Mouse (Mus musculus): ENCODE measurements around the gene Cdh1. TPM values are rescaled to one million over a fixed set of nuclear protein-coding genes. Genes with fewer than 3 reads are reported as not detected.

Cdh1 gene
- polyA plus RNA-seq, 1 experiment from 2014 or later = 11.4 TPM

- H3K27me3 ChIP-seq (ENCODE audit: insufficient read depth, poor library complexity, severe bottlenecking) = no peaks in the 10 kb centered on the region
- no peaks in the 10 kb centered on the region for H3K36me3 ChIP-seq
- H3K9me3 ChIP-seq = no peaks in the 10 kb centered on the region
- no peaks in the 10 kb centered on the region for H3K4me1 ChIP-seq
- no peak for DNase-seq (ENCODE audit: low spot score)
- no peak overlapping the region for H3K4me3 ChIP-seq
- H3K27ac ChIP-seq = no peak overlapping the region
- 86% methylated on average over 3 of the region's 3 CpGs for WGBS
Measured at GRCm38 (mm10) chr8:106651994-106652393, 48.8 kb downstream of the Cdh1 start.

DNA sequence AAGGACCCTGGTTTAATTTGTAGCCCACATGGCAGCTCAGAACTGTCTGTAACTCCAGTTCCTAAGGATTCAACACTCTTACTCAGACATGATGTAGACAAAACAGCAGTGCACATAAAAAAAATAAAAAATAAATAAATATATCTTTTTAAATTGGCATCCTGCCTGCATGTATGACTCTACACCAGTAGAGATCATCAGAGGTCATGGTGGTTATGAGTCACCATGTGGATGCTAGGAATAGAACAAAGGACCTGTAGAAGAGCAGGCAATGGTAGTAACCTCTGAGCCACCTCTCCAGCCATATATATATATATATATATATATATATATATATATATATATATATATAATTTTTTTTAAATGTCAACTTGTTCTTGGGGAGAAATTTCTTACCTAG lies 52.9 kb downstream of the Cdh1 start:
- no peaks in the 10 kb centered on the region for H3K27me3 ChIP-seq (ENCODE audit: insufficient read depth, poor library complexity, severe bottlenecking)
- H3K4me1 ChIP-seq = no peaks in the 10 kb centered on the region
- H3K9me3 ChIP-seq = no peaks in the 10 kb centered on the region
- H3K27ac ChIP-seq = no peak overlapping the region
- no peaks in the 10 kb centered on the region for H3K36me3 ChIP-seq
- no peak overlapping the region for H3K4me3 ChIP-seq
- no peak for DNase-seq (ENCODE audit: low spot score)

- H3K9me3 ChIP-seq = no peaks in the 10 kb centered on the region
- 61% methylated on average over 2 of the region's 2 CpGs for WGBS
Measured at GRCm38 (mm10) chr8:106672786-106673185, 69.6 kb downstream of the Cdh1 start.

DNA sequence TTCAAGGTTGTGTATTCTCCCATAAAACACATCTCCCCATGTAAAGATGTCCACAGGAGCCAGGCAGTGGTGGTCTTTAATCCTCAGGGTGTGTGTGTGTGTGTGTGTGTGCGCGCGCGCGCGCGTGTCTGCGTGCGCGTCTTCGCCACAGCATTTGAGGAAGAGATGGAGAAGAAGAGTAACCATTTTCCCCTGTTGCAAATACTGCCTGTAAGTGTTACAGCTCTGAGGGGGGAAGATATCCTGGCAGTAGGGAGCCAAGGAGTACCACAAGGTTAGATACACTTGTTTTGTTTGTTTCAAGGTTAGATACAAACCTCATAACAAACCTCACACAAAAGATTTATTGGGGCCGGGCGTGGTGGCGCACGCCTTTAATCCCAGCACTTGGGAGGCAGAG lies 71.2 kb downstream of the Cdh1 start:
- H3K9me3 ChIP-seq = no peaks in the 10 kb centered on the region
- no peak overlapping the region for H3K27ac ChIP-seq
- H3K4me3 ChIP-seq = no peak overlapping the region
- no peaks in the 10 kb centered on the region for H3K36me3 ChIP-seq
- WGBS = 96% methylated on average over 15 of the region's 15 CpGs
- H3K4me1 ChIP-seq = no peaks in the 10 kb centered on the region
- DNase-seq (ENCODE audit: low spot score) = no peak
- H3K27me3 ChIP-seq (ENCODE audit: insufficient read depth, poor library complexity, severe bottlenecking) = no peaks in the 10 kb centered on the region

More at GRCm38 (mm10) chr8:106672786-106673185, 69.6 kb downstream of the Cdh1 start:
- Histone ChIP-seq H3K36me3 (no peaks in the 10 kb centered on the region), H3K27me3 (ENCODE audit: insufficient read depth, poor library complexity, severe bottlenecking) (no peaks in the 10 kb centered on the region), H3K4me1 (no peaks in the 10 kb centered on the region), H3K27ac (no peak overlapping the region), H3K4me3 (no peak overlapping the region)
- DNase-seq (ENCODE audit: low spot score) = no peak

GRCm38 (mm10) chr8:106674894-106675293 lies 71.7 kb downstream of the Cdh1 start:
- no peak overlapping the region for H3K4me3 ChIP-seq
- no peaks in the 10 kb centered on the region for H3K9me3 ChIP-seq
- H3K36me3 ChIP-seq = no peaks in the 10 kb centered on the region
- H3K27me3 ChIP-seq (ENCODE audit: insufficient read depth, poor library complexity, severe bottlenecking) = no peaks in the 10 kb centered on the region
- DNase-seq (ENCODE audit: low spot score) = no peak
- H3K4me1 ChIP-seq = no peaks in the 10 kb centered on the region
- H3K27ac ChIP-seq = no peak overlapping the region
- 71% methylated on average over 8 of the region's 8 CpGs for WGBS

DNA sequence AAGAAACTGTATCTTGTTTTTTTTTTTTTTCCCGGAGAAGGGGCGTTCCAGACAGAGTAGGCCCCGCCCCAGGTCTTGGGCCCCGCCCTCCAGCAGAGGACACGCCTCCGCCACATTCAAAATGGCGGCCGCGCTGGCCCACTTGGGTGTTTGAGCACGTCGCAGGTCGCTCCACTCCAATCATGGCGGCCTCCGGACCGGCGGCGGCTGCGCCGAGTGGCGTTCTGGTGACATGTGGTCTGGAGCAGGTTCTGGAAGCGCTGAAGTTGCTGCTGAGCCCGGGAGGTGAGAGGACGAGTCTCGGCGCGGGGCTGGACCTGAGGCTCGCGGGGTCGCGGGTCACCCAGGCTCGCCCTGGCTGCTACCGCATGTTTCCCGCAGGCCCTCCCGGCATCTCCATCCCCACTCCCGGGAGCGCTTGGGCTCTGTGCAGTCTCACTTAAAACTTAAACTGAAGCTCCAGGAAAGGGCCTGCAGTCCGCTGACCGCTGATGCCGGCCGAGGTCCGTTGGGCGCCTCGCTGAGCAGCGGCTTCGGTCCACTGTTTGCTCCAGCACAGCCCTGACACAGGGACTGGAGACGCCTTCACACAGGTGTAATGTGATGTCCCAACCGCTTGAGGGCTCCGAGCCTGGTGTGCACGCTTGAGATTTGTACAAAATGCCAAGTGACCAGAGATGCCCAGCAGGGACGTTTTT lies 80.0 kb downstream of the Cdh1 start, which contains the start of gene Tango6:
TSS of gene Tango6 (plus strand) at position 98 of the 698 bp plus-strand sequence.
- WGBS = under 1% methylated on average over 50 of the region's 50 CpGs

DNA sequence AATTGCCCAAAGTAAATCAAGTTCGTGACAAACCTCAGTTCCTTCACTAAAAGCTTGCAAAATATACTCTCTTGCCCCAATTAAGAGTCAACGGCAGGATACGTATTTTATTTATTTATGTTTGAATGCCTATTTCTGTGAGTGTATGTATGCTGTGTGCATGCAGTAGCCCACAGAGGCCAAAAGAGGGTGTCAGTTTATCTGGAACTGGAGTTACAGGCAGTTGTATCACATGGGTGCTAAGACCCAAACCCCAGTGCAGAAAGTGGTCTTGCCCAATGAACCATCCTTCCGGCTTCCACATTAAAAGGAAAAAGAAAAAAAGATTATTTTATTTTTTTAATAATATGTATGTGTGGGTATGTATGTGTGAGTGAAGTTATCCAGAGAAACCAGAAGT lies 81.2 kb downstream of the Cdh1 start:
- H3K27me3 ChIP-seq (ENCODE audit: insufficient read depth, poor library complexity, severe bottlenecking) = no peaks in the 10 kb centered on the region
- WGBS = 90% methylated on average over 4 of the region's 4 CpGs
- H3K4me3 ChIP-seq = no peak overlapping the region
- no peak overlapping the region for H3K27ac ChIP-seq
- H3K4me1 ChIP-seq = peaks cover 8% of the 10 kb centered on the region; the same call in 1 of the 2 replicates
- DNase-seq (ENCODE audit: low spot score) = no peak
- H3K36me3 ChIP-seq = peaks cover 11% of the 10 kb centered on the region
- H3K9me3 ChIP-seq = no peaks in the 10 kb centered on the region

More for the DNA sequence above, 80.0 kb downstream of the Cdh1 start, which contains the start of gene Tango6:
- H3K4me3 ChIP-seq = peak within 1 kb of the TSS; percentile 77
- DNase-seq (ENCODE audit: low spot score) = peak; percentile 96
- H3K4me1 ChIP-seq = peaks cover 8% of the 10 kb centered on the region; the same call in 1 of the 2 replicates
- no peaks in the 10 kb centered on the region for H3K9me3 ChIP-seq
- no peaks in the 10 kb centered on the region for H3K27me3 ChIP-seq (ENCODE audit: insufficient read depth, poor library complexity, severe bottlenecking)
- 0 out of 2 replicates have a peak, but pooled peaks cover 2% of the 10 kb centered on the region for H3K36me3 ChIP-seq
- peak within 1 kb of the TSS; percentile 98 for H3K27ac ChIP-seq

DNA sequence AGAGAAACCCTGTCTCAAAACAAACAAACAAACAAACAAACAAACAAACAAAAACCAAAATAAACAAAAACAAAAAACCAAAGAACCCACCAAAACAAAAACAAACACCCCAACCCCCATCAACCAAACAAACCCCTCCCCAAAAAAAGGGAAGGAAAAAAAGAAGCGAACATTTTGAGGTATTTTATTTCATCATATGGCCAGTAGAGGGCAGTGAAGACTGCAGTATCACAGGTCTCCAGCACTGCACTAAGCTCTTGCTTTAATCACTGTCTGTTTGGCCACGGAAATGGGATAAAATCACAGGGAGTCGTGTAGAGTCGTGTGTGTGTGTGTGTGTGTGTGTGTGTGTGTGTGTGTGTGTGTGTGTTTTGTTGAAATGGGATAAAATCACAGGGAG lies 84.3 kb downstream of the Cdh1 start:
- no peak overlapping the region for H3K4me3 ChIP-seq
- H3K36me3 ChIP-seq = peaks cover 31% of the 10 kb centered on the region
- H3K4me1 ChIP-seq = peaks cover 8% of the 10 kb centered on the region; the same call in 1 of the 2 replicates
- H3K27ac ChIP-seq = no peak overlapping the region
- WGBS = 11% methylated on average over 4 of the region's 4 CpGs
- DNase-seq (ENCODE audit: low spot score) = no peak
- no peaks in the 10 kb centered on the region for H3K9me3 ChIP-seq
- no peaks in the 10 kb centered on the region for H3K27me3 ChIP-seq (ENCODE audit: insufficient read depth, poor library complexity, severe bottlenecking)

DNA sequence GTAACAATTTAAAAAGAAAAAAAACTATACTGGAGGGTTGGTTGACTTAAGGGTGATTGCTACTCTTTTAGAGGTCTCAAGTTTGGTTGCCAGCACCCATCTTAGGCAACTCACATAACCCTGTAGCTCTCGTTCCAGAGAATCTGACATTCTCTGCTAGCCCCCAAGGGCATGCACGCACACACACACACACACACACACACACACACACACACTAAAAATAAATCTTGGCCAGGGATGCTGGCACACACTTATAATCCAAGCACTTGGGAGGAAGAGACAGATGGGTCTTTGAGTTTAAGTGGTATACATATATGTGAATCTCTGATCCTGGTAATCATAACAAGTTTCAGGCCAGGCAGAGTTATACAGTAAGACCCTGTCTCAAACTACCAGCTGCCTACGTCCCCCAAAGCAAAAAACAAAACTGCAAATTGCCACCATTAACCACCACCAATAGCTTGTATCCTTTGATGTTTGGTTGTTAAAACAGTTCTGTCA lies 94.6 kb downstream of the Cdh1 start:
- WGBS = 83% methylated on average over 3 of the region's 3 CpGs
- H3K36me3 ChIP-seq = peaks cover 75% of the 10 kb centered on the region
- H3K27ac ChIP-seq = no peak overlapping the region
- no peak for DNase-seq (ENCODE audit: low spot score)
- H3K4me1 ChIP-seq = no peaks in the 10 kb centered on the region
- H3K27me3 ChIP-seq (ENCODE audit: insufficient read depth, poor library complexity, severe bottlenecking) = no peaks in the 10 kb centered on the region
- H3K9me3 ChIP-seq = no peaks in the 10 kb centered on the region
- no peak overlapping the region for H3K4me3 ChIP-seq

DNA sequence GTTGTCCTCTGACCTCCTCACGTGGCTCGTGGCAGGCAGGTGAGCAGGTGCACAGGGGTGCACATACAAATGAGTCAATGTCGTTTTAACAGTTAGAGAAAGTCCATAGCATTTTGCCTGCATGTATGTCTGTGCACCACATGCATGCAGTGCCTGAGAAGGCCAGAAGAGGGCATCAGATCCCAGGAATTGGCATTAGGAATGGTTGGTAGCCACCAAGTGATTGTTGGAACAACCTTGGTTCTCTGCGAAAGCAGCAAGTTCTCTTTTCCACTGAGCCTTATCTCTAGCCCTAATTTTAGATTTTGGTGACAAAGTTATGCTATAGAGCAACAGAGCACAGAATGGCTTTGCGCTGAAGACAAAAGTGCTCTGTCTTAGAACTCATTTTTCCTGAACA lies 96.4 kb downstream of the Cdh1 start:
- H3K36me3 ChIP-seq = peaks cover 73% of the 10 kb centered on the region
- 70% methylated on average over 5 of the region's 5 CpGs for WGBS
- no peak overlapping the region for H3K4me3 ChIP-seq

GRCm38 (mm10) chr8:106700131-106700530 lies 97.0 kb downstream of the Cdh1 start:
- Histone ChIP-seq H3K9me3 (no peaks in the 10 kb centered on the region), H3K27me3 (ENCODE audit: insufficient read depth, poor library complexity, severe bottlenecking) (no peaks in the 10 kb centered on the region), H3K4me1 (peaks cover 3% of the 10 kb centered on the region; the same call in 1 of the 2 replicates), H3K4me3 (no peak overlapping the region), H3K36me3 (peaks cover 72% of the 10 kb centered on the region), H3K27ac (no peak overlapping the region)
- 90% methylated on average over 6 of the region's 6 CpGs for whole genome bisulfite sequencing
- no peak for DNase-seq (ENCODE audit: low spot score)

More for the DNA sequence above, 96.4 kb downstream of the Cdh1 start:
- no peak overlapping the region for H3K27ac ChIP-seq
- H3K27me3 ChIP-seq (ENCODE audit: insufficient read depth, poor library complexity, severe bottlenecking) = no peaks in the 10 kb centered on the region
- no peaks in the 10 kb centered on the region for H3K9me3 ChIP-seq
- peaks cover 3% of the 10 kb centered on the region; the same call in 1 of the 2 replicates for H3K4me1 ChIP-seq
- no peak for DNase-seq (ENCODE audit: low spot score)

GRCm38 (mm10) chr8:106701360-106701759 lies 98.2 kb downstream of the Cdh1 start:
- Histone ChIP-seq H3K9me3 (no peaks in the 10 kb centered on the region), H3K27me3 (ENCODE audit: insufficient read depth, poor library complexity, severe bottlenecking) (no peaks in the 10 kb centered on the region), H3K4me1 (peaks cover 3% of the 10 kb centered on the region; the same call in 1 of the 2 replicates), H3K27ac (no peak overlapping the region), H3K36me3 (peaks cover 64% of the 10 kb centered on the region), H3K4me3 (no peak overlapping the region)
- no peak for DNase-seq (ENCODE audit: low spot score)
- 85% methylated on average over 3 of the region's 3 CpGs for WGBS

DNA sequence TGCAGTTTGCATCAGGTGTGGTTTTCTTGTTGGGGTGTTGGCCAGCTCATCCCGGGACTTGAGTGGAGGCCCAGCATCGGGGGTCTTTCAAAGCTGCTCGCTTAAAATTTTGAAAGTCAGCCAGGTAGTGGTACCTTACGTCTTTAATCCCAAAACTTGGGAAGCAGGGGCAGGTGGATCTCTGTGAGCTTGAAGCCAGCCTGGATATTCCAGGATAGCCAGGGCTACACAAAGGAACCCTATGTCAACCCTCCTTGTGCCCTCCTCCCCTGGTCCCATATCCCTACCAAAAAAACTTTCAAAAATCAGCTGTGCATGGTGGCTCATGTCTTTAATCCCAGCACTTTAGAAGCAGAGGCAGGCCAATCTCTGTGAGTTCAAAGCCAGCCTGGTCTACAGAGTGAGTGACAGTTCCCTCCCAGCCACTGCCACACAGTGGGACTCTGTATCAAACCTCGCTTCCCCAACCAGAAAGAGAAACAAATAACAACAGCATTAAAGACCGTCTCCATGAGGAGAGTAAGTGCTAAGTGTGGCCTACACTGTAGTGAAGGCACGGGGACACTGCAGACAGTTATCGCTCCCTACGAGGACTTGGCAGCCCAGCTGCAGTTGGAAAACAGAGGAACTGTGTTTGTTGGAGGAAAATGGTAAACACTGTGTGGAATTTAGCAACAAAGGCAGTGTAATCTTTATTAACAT lies 101.2 kb downstream of the Cdh1 start:
- Histone ChIP-seq H3K27ac (peak overlapping the region; percentile 68), H3K9me3 (no peaks in the 10 kb centered on the region), H3K36me3 (peaks cover 37% of the 10 kb centered on the region), H3K4me3 (no peak overlapping the region), H3K4me1 (peaks cover 3% of the 10 kb centered on the region; the same call in 1 of the 2 replicates), H3K27me3 (ENCODE audit: insufficient read depth, poor library complexity, severe bottlenecking) (no peaks in the 10 kb centered on the region)
- DNase-seq (ENCODE audit: low spot score) = no peak
- 81% methylated on average over 9 of the region's 9 CpGs for WGBS
